Mouse (Mus musculus): ENCODE measurements around the gene Ajuba.

GRCm38 (mm10) chr14:54610648-54611047 lies 33.3 kb upstream of the Ajuba start:
- TF ChIP-seq CTCF (IDR thresholded peaks at IDR 0.05; ENCODE audit: control insufficient read depth, insufficient read depth, low read length) (no peak), POLR2A (IDR thresholded peaks at IDR 0.05; ENCODE audit: borderline replicate concordance, control insufficient read depth, low read depth, low read length) (no peak)

Data from bone marrow, adult 2 months (tissue).